Mouse (Mus musculus) ovary, postnatal 36 days (tissue): Measurements from ENCODE around the gene Foxd3.

Experiments
- DNase-seq: peaks from one replicate; pipeline ENCODE4 v3.0.0; 2022; ENCODE audit warnings: low spot score, mixed read lengths

Foxd3 gene

GRCm38 (mm10) chr4:99657430-99657820 lies 1.3 kb downstream of the Foxd3 start:
- DNase-seq: peak; percentile 8

GRCm38 (mm10) chr4:99657831-99658470 lies 1.9 kb downstream of the Foxd3 start:
- DNase-seq: peak; percentile 21

DNA sequence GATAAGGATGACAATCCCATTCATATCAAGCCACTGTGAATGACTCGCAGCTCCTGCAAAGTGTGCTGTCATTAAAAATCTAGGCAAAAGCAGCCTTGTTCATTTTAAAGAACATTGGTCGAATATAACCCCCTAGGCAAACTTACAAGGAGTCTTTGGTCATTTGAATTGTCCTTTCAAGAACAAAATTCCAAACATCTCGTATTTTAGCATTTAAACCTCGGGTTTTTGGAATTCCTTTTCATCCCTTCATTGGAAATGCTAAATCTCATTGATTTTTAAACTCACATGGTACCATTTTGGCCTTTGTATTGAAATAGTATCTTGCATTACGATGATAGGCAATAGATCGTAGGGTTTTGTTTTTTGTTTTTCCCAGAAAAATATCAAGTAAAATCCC lies 2.8 kb downstream of the Foxd3 start:
- DNase-seq: no peak

DNA sequence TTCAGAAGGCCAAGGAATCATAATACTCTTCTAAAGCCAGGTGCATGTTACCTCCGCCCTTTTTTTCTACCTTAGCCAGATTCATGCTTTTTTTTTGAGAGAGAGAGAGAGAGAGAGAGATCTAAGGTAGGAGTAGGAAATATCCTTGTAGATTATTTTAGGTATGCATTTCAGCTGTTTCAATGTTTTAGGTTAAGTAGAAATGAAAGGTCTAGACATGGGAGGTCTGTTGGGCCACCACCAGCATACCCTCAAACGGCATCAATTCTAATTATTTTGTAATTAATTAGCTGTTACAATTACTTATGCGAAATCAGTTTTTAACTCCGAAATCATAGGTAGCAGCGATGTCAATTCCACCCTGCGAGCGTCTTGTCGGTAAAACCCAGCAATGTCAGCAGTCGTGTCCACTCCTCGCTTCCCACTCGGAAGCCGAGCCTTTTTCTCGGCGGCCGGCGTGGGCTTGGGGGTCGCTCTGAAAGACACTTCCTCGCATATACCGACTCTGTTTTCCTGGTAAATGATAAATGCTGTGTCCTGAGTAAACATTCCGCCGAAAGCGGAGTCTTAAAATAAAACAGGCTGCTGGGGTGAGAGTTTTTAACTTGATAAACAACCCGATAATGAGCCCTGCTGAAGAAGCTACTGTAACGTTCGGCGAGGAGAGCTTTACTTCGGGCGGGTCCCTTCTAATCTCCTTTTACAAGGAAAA lies 3.4 kb downstream of the Foxd3 start:
- no peak for DNase-seq

DNA sequence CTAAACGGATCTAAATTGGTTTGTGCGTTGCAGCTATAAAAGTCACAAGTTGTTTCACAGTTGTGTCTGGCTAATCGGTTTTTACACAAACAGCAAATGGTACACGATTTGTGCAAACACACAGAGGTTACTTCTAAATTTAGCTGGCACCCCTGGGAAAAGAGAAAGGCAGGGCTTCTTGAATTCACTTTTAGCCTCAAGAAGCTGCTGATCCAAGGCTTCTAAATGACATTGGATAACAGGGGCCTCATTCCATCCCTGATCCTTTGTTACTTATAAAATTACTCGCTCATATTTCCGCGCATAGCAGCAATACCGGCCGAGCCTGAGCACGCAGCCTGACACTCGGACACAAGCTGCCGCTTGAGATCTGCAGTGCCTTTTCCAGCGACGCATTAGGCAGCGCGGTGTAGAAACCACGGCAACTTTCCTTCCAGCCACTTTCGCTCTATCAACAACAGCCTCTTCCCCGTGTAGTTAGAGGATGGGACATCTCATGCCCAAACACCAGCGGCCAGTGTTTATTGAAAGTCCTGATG lies 4.0 kb downstream of the Foxd3 start:
- DNase-seq: no peak

DNA sequence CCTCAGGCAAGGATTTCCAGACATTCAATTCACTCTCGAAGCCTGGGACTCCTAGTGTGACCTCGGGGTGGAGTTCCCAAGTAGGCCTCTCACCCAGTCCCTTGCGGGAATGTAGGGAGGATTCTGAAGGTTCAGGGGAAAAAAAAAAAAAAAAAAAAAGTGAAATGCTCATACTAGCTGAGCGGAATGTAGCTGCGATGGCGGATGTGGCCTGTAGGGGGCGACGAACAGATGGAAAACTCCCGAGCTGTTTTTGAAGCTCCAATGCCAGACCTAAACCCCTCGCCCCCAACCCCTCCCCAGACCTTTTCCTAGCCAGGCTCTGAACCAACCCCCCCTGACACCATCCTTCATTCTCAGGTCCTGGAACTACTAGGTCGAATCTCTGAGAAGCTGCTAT lies 4.9 kb downstream of the Foxd3 start:
- DNase-seq: peak; percentile 57

DNA sequence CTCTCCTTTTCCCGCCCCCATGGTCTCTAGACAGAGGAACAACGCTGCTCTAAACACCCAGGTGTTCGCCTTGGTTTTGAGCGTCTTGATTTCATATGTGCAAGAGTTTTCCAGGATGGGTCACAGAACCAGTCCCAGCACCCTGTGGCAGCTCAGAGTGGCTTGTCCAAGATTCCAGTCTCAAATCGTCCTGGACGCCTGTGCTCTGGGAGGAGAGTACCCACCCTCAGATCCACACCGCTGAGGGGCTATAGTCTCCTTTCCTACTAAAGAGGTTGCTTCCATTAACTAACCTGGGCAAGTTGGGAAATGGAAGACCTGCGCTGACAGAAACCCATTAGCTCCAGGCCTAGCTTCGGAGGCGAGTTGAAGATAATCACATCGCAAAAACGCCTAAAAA lies 5.9 kb downstream of the Foxd3 start:
- DNase-seq: no peak

DNA sequence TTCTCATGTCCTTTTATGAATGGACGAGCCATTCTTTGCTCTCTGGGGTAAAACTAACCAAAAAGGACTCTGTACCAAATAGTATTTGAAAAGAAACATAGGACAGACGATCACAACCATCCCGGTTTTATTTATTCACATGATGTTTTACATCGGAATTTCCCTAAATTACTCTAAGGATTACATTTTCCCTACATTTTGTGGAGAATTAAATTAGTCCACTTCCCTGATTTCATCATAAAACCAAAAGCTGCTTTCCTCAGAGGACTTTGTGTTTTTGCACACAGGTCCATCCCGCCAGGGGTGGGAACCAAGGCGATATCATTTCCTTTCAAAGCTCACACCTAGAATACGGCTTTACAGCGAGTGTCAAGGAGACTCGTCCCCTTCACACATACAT lies 6.3 kb downstream of the Foxd3 start:
- no peak for DNase-seq

- no peak for DNase-seq
These were observed 6.9 kb downstream of the Foxd3 start for GRCm38 (mm10) chr4:99662841-99663567.

GRCm38 (mm10) chr4:99663710-99664109 lies 7.6 kb downstream of the Foxd3 start:
- DNase-seq: no peak

GRCm38 (mm10) chr4:99670203-99670851 lies 14.2 kb downstream of the Foxd3 start:
- no peak for DNase-seq

GRCm38 (mm10) chr4:99675191-99675590 lies 19.1 kb downstream of the Foxd3 start:
- no peak for DNase-seq

DNA sequence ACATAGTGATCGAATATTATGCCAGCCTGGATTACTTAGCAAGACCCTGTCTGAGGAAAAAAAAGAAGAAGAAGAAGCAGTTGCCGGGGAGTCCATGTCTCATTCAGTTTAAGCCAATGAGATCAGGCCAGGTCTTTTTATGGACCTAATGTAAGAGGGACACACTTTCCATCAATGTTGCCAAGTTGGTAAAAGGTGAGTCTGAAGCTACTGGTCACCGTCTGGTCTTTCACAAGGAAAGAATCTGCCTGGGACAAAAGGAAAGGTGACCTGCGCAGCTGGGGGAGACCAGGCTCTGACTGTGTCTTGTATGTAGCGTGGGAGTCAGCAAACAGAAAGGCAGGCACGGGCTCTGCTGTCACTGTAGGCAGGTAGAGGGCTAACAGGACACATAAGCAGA lies 27.8 kb downstream of the Foxd3 start:
- DNase-seq: no peak

DNA sequence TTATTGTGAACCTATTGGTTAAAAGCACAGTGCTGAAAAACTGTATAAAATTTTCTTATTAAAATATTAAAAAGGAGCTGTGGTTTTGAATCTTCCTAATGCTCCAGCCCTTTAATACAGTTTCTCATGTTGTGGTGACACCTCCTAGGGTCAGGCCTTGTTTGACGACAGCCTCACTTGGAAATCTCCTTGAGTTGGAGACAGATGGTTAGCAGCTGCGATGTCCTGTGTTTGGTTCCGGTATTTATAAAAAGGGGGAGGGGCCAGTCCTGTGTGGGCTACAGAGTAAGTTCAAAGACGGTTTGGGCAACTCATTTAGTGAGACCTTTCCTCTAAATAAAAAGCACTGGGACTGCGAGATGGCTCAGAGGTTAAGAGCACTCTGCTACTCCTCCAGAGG lies 30.2 kb downstream of the Foxd3 start:
- DNase-seq: no peak
